Mouse (Mus musculus): ENCODE data around the gene Upf1.

DNA sequence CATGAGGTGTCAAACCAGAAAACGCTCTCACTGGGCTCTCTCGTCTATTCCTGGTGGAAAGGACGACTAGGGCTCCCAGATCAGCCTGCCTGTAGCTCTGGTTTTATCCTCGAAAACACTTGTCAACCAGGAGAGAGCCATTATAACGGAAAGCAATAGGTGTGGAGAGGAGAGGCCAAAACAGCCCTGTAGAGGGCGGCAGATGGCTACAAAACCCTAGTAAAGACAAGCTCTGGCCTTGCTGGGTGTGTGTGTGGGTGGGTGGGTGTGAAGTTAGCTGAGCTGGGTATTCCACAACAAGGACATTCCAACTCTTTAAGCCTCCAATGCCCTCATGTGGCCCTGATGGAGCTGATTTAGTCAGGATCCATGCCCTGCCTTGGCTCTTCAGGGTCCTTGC lies 9.4 kb downstream of the Upf1 start:
- TF ChIP-seq CTCF (IDR thresholded peaks at IDR 0.05; ENCODE audit: control insufficient read depth, insufficient read depth, low read length) (peak; percentile 51), POLR2A (IDR thresholded peaks at IDR 0.05; ENCODE audit: borderline replicate concordance, control insufficient read depth, low read depth, low read length) (no peak)
